Mouse (Mus musculus): ENCODE results near the gene 2900026A02Rik.

DNA sequence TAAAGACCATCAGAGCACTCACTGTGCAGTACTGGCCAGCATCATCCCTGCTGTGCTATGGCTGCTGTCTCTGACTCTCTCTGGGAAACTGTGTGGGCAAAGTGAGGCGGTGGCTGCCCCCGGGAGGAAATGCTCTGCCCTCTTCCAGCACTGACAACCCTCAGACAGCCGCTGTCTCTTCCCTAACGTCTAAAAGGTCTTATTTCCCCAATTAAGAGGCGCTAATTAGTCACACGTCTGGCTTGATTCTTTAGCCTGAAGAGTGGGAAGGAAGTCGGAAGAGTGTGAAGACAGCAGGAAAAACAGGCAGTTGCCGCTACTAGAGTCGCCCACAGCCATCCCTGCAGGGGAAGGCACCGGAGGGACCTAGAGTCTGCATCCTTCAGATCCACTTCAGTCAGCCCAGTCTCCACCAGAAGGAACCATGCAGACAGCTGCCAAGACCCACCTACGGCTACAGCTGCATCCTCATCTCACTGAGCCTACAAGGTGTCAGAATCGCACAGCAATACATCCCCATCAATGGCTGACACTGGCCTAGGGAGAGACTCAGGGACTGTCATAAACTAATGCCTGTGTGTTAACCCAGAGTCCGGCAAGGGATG is 101.1 kb downstream of the 2900026A02Rik start:
- no peak for TF ChIP-seq CTCF (IDR thresholded peaks at IDR 0.05; ENCODE audit: low read depth)
- TF ChIP-seq EP300 (optimal IDR thresholded peaks at IDR 0.05): no peak
